Mouse (Mus musculus) erythroblast, embryonic 14.5 days (primary cell): Measurements from ENCODE around the gene 2010111I01Rik. TPM values are rescaled to one million over a fixed set of nuclear protein-coding genes. Genes with fewer than 3 reads are reported as not detected.
"Not testable (repeated sequence)": the region's sequence is repeated elsewhere in the genome, so short reads cannot be mapped to it uniquely, and the experiment has no call there.

Source experiments
- H3K27me3 ChIP-seq: 2 replicates; pipeline ENCODE4 v1.6.1; 2012; ENCODE audit warnings: inconsistent platforms; ENCODE audit not compliant: control insufficient read depth
- H3K36me3 ChIP-seq: 2 replicates; pipeline ENCODE4 v1.6.1; 2012; ENCODE audit warnings: mild to moderate bottlenecking, inconsistent platforms; ENCODE audit not compliant: control insufficient read depth
- H3K4me1 ChIP-seq: 2 replicates; pipeline ENCODE4 v1.6.1; 2012; ENCODE audit warnings: inconsistent platforms; ENCODE audit not compliant: control insufficient read depth
- H3K4me3 ChIP-seq: replicated peaks from 2 replicates; pipeline ENCODE3; 2012; ENCODE audit warnings: moderate library complexity, mild to moderate bottlenecking, inconsistent platforms
- H3K9me3 ChIP-seq: 2 replicates; pipeline ENCODE4 v1.6.1; 2012; ENCODE audit warnings: low read length, inconsistent platforms, mixed read lengths; ENCODE audit not compliant: control insufficient read depth
- GATA1 ChIP-seq: IDR thresholded peaks from 2 replicates; pipeline ENCODE4 v1.6.1; 2012; ENCODE audit warnings: low read length, inconsistent platforms, mixed read lengths
- TAL1 ChIP-seq: IDR thresholded peaks from 3 replicates; pipeline ENCODE4 v1.6.1; 2012; ENCODE audit warnings: low read length, inconsistent platforms, mixed read lengths
- polyA plus RNA-seq: library from polyadenylated mRNA; stranded (reverse); fragments of >175 nt; gene quantifications from 2 replicates; pipeline ENCODE4 v1.2.3, GENCODE M21; 2012

Gene 2010111I01Rik
- 2.2 and 2.5 TPM in 2 replicates for polyA plus RNA-seq

DNA sequence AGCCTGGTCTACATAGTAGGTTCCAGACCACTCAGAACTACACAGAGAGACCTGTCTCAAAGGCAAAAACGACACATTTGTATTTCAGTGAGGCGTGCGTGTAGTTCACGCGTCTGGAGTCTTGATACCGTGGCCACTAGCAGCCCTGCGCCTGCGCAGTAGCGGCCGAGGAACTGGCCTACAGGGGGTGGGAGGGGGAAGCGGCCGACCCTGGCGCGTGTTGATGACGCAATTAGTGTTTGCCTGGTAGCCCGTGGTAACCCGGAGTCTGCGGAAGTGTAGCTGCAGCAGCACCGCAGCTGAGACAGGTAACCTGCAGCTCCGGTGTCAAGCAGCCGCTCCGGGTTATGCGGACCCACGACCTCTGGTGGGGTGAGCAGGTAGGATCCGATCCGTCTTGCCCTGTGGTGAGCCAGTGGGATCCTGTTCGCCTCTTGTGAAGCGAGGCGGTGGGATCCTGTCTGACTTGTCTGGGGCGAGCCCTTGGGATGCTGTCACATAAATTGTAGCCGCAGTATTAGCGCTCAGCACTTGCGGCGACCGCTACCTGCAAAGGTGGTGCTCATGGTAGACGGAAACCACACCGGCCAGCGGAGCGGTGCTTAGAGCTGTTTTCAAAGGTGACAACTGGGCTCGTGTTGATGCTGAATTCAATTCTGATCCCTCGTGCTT lies at the start of gene 2010111I01Rik:
Gene 2010111I01Rik, plus strand, starts transcription at position 254 of the 672 bp plus-strand sequence.
- Histone ChIP-seq H3K4me3 (peak within 1 kb of the TSS; percentile 93), H3K36me3 (peaks cover 4% of the 10 kb centered on the region)

GRCm38 (mm10) chr13:62916675-62917074 lies 48.0 kb upstream of the 2010111I01Rik start:
- TF ChIP-seq GATA1 = no peak
- no peak for TF ChIP-seq TAL1
- Histone ChIP-seq H3K27me3 (no peaks in the 10 kb centered on the region), H3K36me3 (no peaks in the 10 kb centered on the region), H3K4me3 (no peak overlapping the region), H3K9me3 (no peaks in the 10 kb centered on the region), H3K4me1 (peaks cover 20% of the 10 kb centered on the region)

More for the DNA sequence above, at the start of gene 2010111I01Rik:
- Histone ChIP-seq H3K4me1 (peaks cover 20% of the 10 kb centered on the region), H3K27me3 (no peaks in the 10 kb centered on the region; the same call in 1 of the 2 replicates), H3K9me3 (no peaks in the 10 kb centered on the region)
- TF ChIP-seq TAL1 (no peak), GATA1 (no peak)

- H3K4me1 ChIP-seq = peaks cover 11% of the 10 kb centered on the region
- H3K36me3 ChIP-seq = no peaks in the 10 kb centered on the region
- TF ChIP-seq GATA1 (no peak), TAL1 (no peak)
- no peak overlapping the region for H3K4me3 ChIP-seq
- no peaks in the 10 kb centered on the region for H3K27me3 ChIP-seq
- H3K9me3 ChIP-seq = no peaks in the 10 kb centered on the region
Measured at GRCm38 (mm10) chr13:62917416-62918110, 47.1 kb upstream of the 2010111I01Rik start.

DNA sequence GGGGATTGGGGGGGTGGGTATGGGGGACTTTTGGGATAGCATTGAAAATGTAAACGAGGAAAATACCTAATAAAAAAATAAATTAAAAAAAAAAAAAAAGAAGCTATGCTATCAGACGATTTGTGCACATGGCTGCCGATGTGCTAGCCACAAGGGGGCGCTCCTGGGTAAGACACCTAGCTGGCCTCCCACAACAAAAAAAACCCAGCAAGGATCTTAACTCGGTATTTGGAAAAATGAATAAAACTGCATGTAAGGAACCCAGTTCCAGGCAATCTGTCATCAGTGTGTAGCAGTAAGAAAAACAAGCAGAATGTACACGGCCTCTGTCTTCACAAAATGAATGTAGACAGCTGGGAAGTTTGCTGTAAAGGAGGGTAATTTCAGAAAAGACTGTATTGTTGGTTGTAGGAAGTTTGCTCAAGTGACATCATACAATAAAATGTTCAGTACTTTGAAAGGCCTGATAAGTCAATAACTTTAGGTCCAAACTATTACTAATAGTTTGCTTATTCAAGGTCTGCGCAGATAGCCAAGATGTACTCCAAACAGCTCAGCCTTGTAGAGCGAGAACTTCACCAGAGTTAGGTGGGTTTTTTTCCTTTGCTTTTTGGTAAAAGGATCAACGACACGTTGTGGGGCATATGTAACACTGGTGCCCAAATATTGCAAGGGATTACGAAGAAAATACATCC lies 44.9 kb upstream of the 2010111I01Rik start:
- H3K4me3 ChIP-seq = no peak overlapping the region
- no peaks in the 10 kb centered on the region for H3K36me3 ChIP-seq
- H3K27me3 ChIP-seq = no peaks in the 10 kb centered on the region
- H3K9me3 ChIP-seq = no peaks in the 10 kb centered on the region
- TF ChIP-seq GATA1 (no peak), TAL1 (no peak)
- peaks cover 2% of the 10 kb centered on the region; the same call in 1 of the 2 replicates for H3K4me1 ChIP-seq

GRCm38 (mm10) chr13:62922645-62923044 lies 42.0 kb upstream of the 2010111I01Rik start:
- Histone ChIP-seq H3K27me3 (no peaks in the 10 kb centered on the region), H3K4me1 (peaks cover 5% of the 10 kb centered on the region), H3K36me3 (no peaks in the 10 kb centered on the region), H3K9me3 (no peaks in the 10 kb centered on the region), H3K4me3 (no peak overlapping the region)
- no peak for TF ChIP-seq GATA1
- TF ChIP-seq TAL1 = no peak

- TF ChIP-seq GATA1 (no peak), TAL1 (no peak)
- Histone ChIP-seq H3K27me3 (no peaks in the 10 kb centered on the region), H3K9me3 (no peaks in the 10 kb centered on the region), H3K36me3 (no peaks in the 10 kb centered on the region), H3K4me1 (peaks cover 5% of the 10 kb centered on the region), H3K4me3 (no peak overlapping the region)
Measured at GRCm38 (mm10) chr13:62923182-62923581, 41.5 kb upstream of the 2010111I01Rik start.

DNA sequence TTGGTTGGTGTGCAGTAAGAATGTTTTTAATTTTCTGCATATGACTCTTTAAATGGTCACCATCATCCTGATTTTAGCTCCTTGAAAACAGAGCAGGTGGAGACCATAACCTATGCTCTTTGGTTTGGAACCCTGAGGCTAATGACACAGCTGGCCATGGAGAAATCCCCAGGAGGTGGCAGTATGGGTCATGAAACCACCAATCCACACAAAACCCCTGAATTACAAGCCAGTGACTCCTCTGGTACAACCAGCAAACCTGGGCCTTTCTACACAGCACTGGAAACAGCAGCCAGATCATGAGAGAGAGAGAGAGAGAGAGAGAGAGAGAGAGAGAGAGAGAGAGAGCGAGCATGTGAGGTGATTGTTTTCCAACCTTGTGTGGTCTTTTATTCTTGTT lies 38.2 kb upstream of the 2010111I01Rik start:
- no peaks in the 10 kb centered on the region for H3K36me3 ChIP-seq
- H3K9me3 ChIP-seq = no peaks in the 10 kb centered on the region
- TF ChIP-seq GATA1 (no peak), TAL1 (no peak)
- H3K4me3 ChIP-seq = no peak overlapping the region
- no peaks in the 10 kb centered on the region for H3K27me3 ChIP-seq
- peaks cover 3% of the 10 kb centered on the region for H3K4me1 ChIP-seq

- Histone ChIP-seq H3K27me3 (no peaks in the 10 kb centered on the region; the same call in 1 of the 2 replicates), H3K4me3 (no peak overlapping the region), H3K4me1 (peaks cover 3% of the 10 kb centered on the region), H3K9me3 (no peaks in the 10 kb centered on the region), H3K36me3 (no peaks in the 10 kb centered on the region)
- TF ChIP-seq TAL1 (no peak), GATA1 (no peak)
Measured at GRCm38 (mm10) chr13:62927470-62927869, 37.2 kb upstream of the 2010111I01Rik start.

- not testable (repeated sequence) for H3K4me3 ChIP-seq, H3K36me3 ChIP-seq, H3K4me1 ChIP-seq, H3K9me3 ChIP-seq, H3K27me3 ChIP-seq
Measured at GRCm38 (mm10) chr13:62929144-62929543, 35.5 kb upstream of the 2010111I01Rik start.
